Comparison of ENCODE assay signal across 8 mouse cellular contexts in the genomic region with DNA sequence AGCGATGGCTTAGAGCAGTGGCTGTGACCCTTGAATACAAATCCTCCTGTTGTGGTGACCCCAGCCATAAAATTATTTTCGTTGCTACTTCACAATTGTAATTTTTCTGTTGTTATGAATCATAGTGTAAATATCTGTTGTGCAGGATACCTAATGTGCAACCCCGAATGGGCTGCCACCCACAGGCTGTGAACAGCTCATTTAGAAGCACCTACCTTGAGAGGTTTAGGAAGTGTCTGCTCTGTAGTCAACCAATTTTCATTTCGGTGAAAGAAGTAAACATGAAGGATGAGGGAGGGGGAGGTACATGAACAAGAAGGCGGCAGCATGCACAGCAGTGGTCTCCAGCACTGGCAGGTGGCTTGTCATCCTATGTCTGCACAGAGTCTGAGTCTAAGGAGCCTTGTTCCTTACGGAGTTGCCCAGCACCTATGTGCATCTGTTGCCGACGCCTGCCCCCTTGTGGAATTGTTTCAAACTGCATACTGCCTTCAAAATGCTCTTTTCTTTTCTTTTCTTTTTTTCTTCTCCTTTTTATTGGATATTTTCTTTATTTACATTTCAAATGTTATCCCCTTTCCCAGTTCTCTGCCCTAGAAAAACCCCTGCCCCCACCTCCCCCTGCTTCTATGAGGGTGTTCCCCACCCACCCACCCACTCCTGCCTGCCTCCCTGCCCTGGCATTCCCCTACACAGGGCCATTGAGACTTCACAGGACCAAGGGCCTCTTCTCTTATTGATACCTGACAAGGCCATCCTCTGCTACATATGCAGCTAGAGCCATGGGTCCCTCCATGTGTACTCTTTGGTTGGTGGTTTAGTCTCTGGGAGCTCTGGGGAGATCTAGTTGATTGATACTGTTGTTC. TPM values are rescaled to one million over a fixed set of nuclear protein-coding genes. Genes with fewer than 3 reads are reported as not detected.
DNase-seq lines count a peak whose midpoint lies in the region; ATAC-seq lines count a peak whose summit lies in the region.

No protein-coding gene starts in this region.

- WGBS in heart, embryonic 11.5 days (ENCODE audit: insufficient replicate concordance): 43% methylated on average over 8 of the region's 8 CpGs
- 44% methylated on average over 8 of the region's 8 CpGs for WGBS in midbrain, embryonic 11.5 days

- H3K4me3 ChIP-seq in heart, embryonic 11.5 days (ENCODE audit: low read depth, low read length): no peak overlapping the region
- H3K4me3 ChIP-seq in midbrain, embryonic 11.5 days (ENCODE audit: low read depth, low read length): no peak overlapping the region

- DNase-seq in heart, postnatal 10 days: peak; percentile 38 to 72
- peak; percentile 80 for DNase-seq in NIH3T3 (ENCODE audit: low read depth)
- peak; percentile 33 for DNase-seq in gastrocnemius, postnatal 14 days
- peak; percentile 27 to 41 for DNase-seq in layer of hippocampus, postnatal 36 days
- peak; percentile 95 for DNase-seq in midbrain, embryonic 11.5 days (ENCODE audit: low spot score, missing footprints)
- DNase-seq in spleen, postnatal 4 days (ENCODE audit: low spot score in 2 of 2): peak; percentile 30 to 72

- no peak overlapping the region for H3K27ac ChIP-seq in heart, embryonic 11.5 days (ENCODE audit: low read depth, low read length)
- H3K27ac ChIP-seq in midbrain, embryonic 11.5 days (ENCODE audit: low read depth, low read length): no peak overlapping the region

- H3K9me3 ChIP-seq in heart, embryonic 11.5 days (replicated peaks; ENCODE audit: control insufficient read depth, low read length): no peaks in the 10 kb centered on the region
- H3K9me3 ChIP-seq in midbrain, embryonic 11.5 days (ENCODE audit: control insufficient read depth, low read length): no peaks in the 10 kb centered on the region

- H3K36me3 ChIP-seq in heart, embryonic 11.5 days (ENCODE audit: control insufficient read depth, insufficient read depth, low read length): no peaks in the 10 kb centered on the region
- H3K36me3 ChIP-seq in midbrain, embryonic 11.5 days (ENCODE audit: control insufficient read depth, insufficient read depth, low read length): no peaks in the 10 kb centered on the region

- no peaks in the 10 kb centered on the region for H3K27me3 ChIP-seq in heart, embryonic 11.5 days (ENCODE audit: control insufficient read depth, insufficient read depth, low read length)
- no peaks in the 10 kb centered on the region for H3K27me3 ChIP-seq in midbrain, embryonic 11.5 days (ENCODE audit: control insufficient read depth, insufficient read depth, low read length)

- H3K4me1 ChIP-seq in heart, embryonic 11.5 days (ENCODE audit: control insufficient read depth, insufficient read depth, low read length): no peaks in the 10 kb centered on the region
- no peaks in the 10 kb centered on the region for H3K4me1 ChIP-seq in midbrain, embryonic 11.5 days (ENCODE audit: control insufficient read depth, insufficient read depth, low read length)

- intact Hi-C loops in heart, postnatal 10 days (cut with DNase I): loop anchor here (1.0 to 10.0 kb wide), 4 partner anchors 142 to 1749 kb away; no protein-coding TSS in a partner anchor
- intact Hi-C loops in gastrocnemius, postnatal 14 days (cut with DNase I; ENCODE audit: low total_unique reads): loop anchor here (5.0 kb wide), 1 partner anchor 1137 kb away; no protein-coding TSS in a partner anchor

- no peak for ATAC-seq in heart, embryonic 11.5 days (replicated peaks; ENCODE audit: insufficient number of reproducible peaks, low FRiP score, low TSS enrichment)
- ATAC-seq in common myeloid progenitor, adult 5-6 weeks (replicated peaks; ENCODE audit: low read depth, poor library complexity, severe bottlenecking): peak; percentile 82
- ATAC-seq in midbrain, embryonic 11.5 days (ENCODE audit: low FRiP score): peak; percentile 81

- H3K9ac ChIP-seq in heart, embryonic 11.5 days (ENCODE audit: low read depth, low read length): no peak overlapping the region
- H3K9ac ChIP-seq in midbrain, embryonic 11.5 days (ENCODE audit: low read length): no peak overlapping the region

- H3K4me2 ChIP-seq in heart, embryonic 11.5 days: no peak overlapping the region
- H3K4me2 ChIP-seq in midbrain, embryonic 11.5 days: no peak overlapping the region

RNA-seq across cellular contexts. Expression of gene Qdpr, which starts 25.8 kb away (rescaled TPM):
- total RNA-seq in heart, postnatal 10 days (2021): 10 to 100 TPM; 78.9 to 81.4 TPM
- 82.5 and 84.0 TPM in 2 replicates for polyA plus RNA-seq in heart, embryonic 11.5 days (2014; fragmentation: Nextera tagmentation; extraction: Ambion mirVana)
- total RNA-seq in common myeloid progenitor, adult 5-6 weeks (2017): 65.7 and 66.0 TPM in 2 replicates
- total RNA-seq in gastrocnemius, postnatal 14 days (2021): 100 to 1,000 TPM; 101 to 112 TPM
- 100 to 1,000 TPM; 156 to 169 TPM for total RNA-seq in layer of hippocampus, postnatal 36 days (2021)
- polyA plus RNA-seq in midbrain, embryonic 11.5 days (2014; fragmentation: Nextera tagmentation; extraction: Ambion mirVana): 102 and 110 TPM in 2 replicates

RNA-seq across cellular contexts. Expression of gene Clrn2, which starts 29.3 kb away (rescaled TPM):
- not detected for total RNA-seq in heart, postnatal 10 days (2021)
- not detected in 2 replicates for polyA plus RNA-seq in heart, embryonic 11.5 days (2014; fragmentation: Nextera tagmentation; extraction: Ambion mirVana)
- total RNA-seq in common myeloid progenitor, adult 5-6 weeks (2017): not detected in 2 replicates
- not detected for total RNA-seq in gastrocnemius, postnatal 14 days (2021)
- total RNA-seq in layer of hippocampus, postnatal 36 days (2021): 1 to 10 TPM in 1 of 2 experiments, under 1 TPM in 1; 0.37 to 1.1 TPM
- 0.86 and 1.2 TPM in 2 replicates for polyA plus RNA-seq in midbrain, embryonic 11.5 days (2014; fragmentation: Nextera tagmentation; extraction: Ambion mirVana)

Comparison
In these comparisons a context has a peak if more than half of its experiments do, and no peak if none do; other contexts are left out.
1. DNase-seq: peak in every context shown above with its lines; median percentile 95 in midbrain, embryonic 11.5 days; 80 in NIH3T3; 55 in heart, postnatal 10 days; 51 in spleen, postnatal 4 days; 34 in layer of hippocampus, postnatal 36 days; 33 in gastrocnemius, postnatal 14 days.